Mouse (Mus musculus) testis, adult 2 months (tissue): ENCODE data around the gene Mvb12b.

Experiments
- CTCF ChIP-seq: fragments of 200-500 bp; IDR thresholded peaks from 2 replicates; pipeline ENCODE4 v1.5.1; 2012; ENCODE audit warnings: low read depth, mild to moderate bottlenecking, inconsistent platforms, low read length, moderate library complexity; ENCODE audit not compliant: control insufficient read depth, insufficient read depth, insufficient replicate concordance
- POLR2A ChIP-seq: fragments of 200-500 bp; IDR thresholded peaks from 2 replicates; pipeline ENCODE4 v1.6.1; 2012; ENCODE audit warnings: low read depth, mild to moderate bottlenecking, inconsistent platforms, low read length, moderate library complexity; ENCODE audit not compliant: control insufficient read depth

- TF ChIP-seq POLR2A (no peak), CTCF (no peak)
Measured at GRCm38 (mm10) chr2:33800221-33800620, 87.5 kb downstream of the Mvb12b start.
